Mouse (Mus musculus): ENCODE measurements at regions not wholly inside any gene's neighbourhood (a gene's known extent, or its start where the extent isn't known, plus 50 kb on each side); places are given as distances from the start of the nearest gene placed in this dataset.
"Not testable (repeated sequence)": the region's sequence is repeated elsewhere in the genome, so short reads cannot be mapped to it uniquely, and the experiment has no call there.

- not testable (repeated sequence) for DNase-seq
These were observed 112.1 kb upstream of the Sipa1l1 start for GRCm38 (mm10) chr12:82056782-82057611.

DNA sequence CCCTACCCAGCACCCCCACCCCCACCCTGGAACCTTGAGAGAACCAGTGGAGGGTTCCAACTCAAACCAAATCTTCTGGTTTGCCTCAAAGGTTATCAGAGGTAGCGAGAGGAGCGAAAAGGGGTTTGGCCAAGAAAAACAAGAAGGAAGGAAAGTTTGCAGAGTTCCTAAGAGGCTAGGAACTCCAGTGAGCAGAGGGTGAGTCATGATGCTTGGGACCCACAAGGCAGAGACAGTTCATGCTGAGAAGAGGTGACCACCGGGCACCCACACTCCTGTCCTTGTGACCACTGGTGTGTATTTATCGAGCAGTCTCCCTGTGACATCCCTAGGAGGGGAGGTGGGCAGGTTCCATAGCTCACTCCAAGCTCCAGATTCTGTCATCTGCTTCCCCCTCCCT lies 104.1 kb upstream of the Sipa1l1 start:
- DNase-seq: no peak

- DNase-seq: no peak
These were observed 102.3 kb upstream of the Sipa1l1 start for GRCm38 (mm10) chr12:82066860-82067259.

GRCm38 (mm10) chr12:82069621-82070020 lies 99.5 kb upstream of the Sipa1l1 start:
- no peak for DNase-seq

- peak; percentile 83 to 86 for DNase-seq
These were observed 96.2 kb upstream of the Sipa1l1 start for GRCm38 (mm10) chr12:82072810-82073465.

- peak in 1 of 2 experiments; percentile 24 for DNase-seq
These were observed 93.5 kb upstream of the Sipa1l1 start for GRCm38 (mm10) chr12:82075479-82076221.

DNA sequence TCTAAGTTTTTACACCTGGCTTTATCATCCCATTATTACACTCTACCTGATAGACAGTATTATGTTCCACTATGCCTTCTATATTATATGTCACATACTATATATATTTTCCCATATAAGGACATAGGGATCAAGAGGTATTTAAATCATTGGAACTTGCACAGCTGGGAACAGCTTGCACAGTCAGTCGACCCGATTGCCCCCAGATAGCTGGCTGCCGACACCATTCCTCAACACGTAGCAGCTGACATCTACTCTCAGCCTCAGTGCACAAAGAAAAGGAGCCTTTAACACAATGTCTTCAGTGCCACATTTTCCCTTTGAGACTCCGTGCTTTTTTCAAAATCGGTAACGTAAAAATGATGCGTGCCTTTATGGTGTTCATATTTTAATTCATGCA lies 92.4 kb upstream of the Sipa1l1 start:
- no peak for DNase-seq

DNA sequence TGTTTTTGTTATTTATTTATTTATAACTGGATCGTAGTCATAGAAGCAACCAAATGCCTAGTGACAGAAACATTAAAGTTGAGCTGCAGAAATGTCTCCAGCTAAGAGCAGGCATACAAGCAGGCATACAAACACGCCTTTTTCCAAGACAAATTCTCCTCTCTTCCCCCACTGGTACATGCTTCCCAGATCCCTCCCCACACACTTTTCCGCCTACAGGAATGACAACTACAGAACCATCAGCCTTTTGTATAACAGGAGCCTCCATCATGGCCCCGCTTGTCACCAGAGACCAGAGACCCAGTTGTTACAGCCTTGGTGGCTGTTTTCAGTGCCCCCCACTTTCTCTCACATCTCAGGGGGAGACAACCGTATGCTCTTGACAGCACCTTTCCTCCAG lies 91.2 kb upstream of the Sipa1l1 start:
- DNase-seq: no peak

GRCm38 (mm10) chr12:82078740-82079139 lies 90.4 kb upstream of the Sipa1l1 start:
- no peak for DNase-seq

GRCm38 (mm10) chr12:82080196-82080880 lies 88.8 kb upstream of the Sipa1l1 start:
- DNase-seq: peak in 1 of 2 experiments; percentile 45

- not testable (repeated sequence) for DNase-seq
These were observed 86.5 kb upstream of the Sipa1l1 start for GRCm38 (mm10) chr12:82082596-82082995.

GRCm38 (mm10) chr12:82085771-82086400 lies 83.2 kb upstream of the Sipa1l1 start:
- no peak for DNase-seq

- DNase-seq: no peak
These were observed 82.7 kb upstream of the Sipa1l1 start for GRCm38 (mm10) chr12:82086441-82086840.

- no peak for DNase-seq
These were observed 79.8 kb upstream of the Sipa1l1 start for GRCm38 (mm10) chr12:82089288-82089687.

- DNase-seq: no peak
These were observed 75.8 kb upstream of the Sipa1l1 start for GRCm38 (mm10) chr12:82093317-82093716.

- DNase-seq: no peak
These were observed 73.7 kb upstream of the Sipa1l1 start for GRCm38 (mm10) chr12:82095396-82095795.

GRCm38 (mm10) chr12:82097126-82097525 lies 72.0 kb upstream of the Sipa1l1 start:
- DNase-seq: no peak

DNA sequence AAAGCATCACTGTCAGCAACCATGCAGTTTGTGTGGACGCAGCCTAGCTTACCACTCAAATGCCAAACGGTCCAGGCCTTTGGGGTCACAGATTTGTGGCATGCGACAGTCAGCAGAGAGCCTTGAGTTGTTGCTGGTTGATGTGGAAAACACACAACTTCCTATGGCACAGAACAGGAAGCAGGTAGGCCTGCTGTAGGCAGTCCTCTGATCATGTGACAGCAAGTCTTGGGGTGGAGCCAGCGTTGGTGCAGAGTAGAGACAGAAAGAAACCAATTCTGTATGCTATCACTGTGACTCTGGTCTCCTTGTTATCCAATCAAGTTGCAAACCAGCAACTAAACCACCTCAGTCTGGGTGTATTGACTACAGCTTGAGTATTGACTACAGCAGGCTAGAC lies 71.5 kb upstream of the Sipa1l1 start:
- DNase-seq: no peak

DNA sequence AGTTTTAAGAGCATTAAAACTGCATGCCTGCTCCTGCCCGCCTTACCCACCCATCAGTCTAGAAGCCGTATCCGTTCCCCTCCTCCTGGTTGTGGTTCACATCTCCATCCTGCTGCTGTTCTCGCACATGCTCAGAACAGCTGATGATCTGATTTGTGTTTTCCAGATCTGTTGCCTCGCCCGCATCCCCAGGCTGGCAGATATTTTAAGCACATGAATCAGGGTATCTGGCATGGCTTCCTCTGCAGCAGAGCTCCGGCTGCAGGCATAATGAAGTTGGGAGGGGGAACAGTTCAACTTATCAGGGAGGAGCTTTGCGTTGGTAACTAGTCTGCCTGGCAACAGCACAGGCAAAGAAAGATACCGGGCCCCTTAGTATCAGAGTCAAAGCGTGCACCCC lies 64.9 kb upstream of the Sipa1l1 start:
- DNase-seq: peak; percentile 80 to 82

DNA sequence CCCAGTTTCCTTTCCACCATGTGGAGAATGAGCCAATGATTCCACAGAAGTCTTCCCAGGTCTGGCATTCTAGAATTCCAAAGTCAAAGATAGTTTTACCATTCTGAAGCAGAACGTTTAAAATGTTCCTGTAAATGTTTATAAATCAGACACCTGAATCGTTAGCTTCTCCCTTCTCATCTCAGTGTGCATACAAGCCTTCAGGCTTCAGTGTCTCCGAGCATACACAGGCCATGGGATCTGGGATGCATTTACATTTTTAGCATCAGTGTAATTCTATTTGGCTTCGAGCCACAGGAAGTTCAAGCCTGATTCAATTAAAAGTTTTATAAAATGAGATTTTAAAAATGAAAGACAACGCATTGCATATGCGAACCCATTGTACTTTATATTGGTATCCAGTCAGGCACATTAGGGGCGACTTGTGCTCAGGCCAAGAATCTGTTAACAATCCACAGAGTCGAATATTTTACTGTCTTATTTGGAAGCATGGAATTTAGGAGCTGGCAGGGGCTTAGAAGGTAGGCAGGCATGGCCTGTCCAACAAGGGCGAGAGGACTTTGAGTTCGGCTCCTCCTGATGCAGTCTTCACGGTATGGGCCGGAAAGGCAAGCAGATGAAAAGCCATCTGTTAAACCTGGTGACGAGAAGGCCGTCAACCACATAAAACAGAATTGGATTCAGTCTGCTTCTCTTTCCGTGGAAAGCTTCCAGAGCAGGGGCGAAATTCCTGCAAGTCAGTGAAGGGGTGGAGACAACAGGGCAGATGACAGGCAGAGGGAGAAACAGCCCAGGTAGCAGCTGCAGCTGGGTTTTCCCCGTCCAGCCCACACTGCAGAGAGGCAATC lies 63.7 kb upstream of the Sipa1l1 start:
- peak; percentile 65 to 68 for DNase-seq

GRCm38 (mm10) chr12:82115766-82116165 lies 53.4 kb upstream of the Sipa1l1 start:
- no peak for DNase-seq
